Mouse (Mus musculus): ENCODE measurements around the gene Epb41l4b. TPM values are rescaled to one million over a fixed set of nuclear protein-coding genes. Genes with fewer than 3 reads are reported as not detected.

Gene Epb41l4b
- polyA plus RNA-seq, 1 experiment, result not detected

DNA sequence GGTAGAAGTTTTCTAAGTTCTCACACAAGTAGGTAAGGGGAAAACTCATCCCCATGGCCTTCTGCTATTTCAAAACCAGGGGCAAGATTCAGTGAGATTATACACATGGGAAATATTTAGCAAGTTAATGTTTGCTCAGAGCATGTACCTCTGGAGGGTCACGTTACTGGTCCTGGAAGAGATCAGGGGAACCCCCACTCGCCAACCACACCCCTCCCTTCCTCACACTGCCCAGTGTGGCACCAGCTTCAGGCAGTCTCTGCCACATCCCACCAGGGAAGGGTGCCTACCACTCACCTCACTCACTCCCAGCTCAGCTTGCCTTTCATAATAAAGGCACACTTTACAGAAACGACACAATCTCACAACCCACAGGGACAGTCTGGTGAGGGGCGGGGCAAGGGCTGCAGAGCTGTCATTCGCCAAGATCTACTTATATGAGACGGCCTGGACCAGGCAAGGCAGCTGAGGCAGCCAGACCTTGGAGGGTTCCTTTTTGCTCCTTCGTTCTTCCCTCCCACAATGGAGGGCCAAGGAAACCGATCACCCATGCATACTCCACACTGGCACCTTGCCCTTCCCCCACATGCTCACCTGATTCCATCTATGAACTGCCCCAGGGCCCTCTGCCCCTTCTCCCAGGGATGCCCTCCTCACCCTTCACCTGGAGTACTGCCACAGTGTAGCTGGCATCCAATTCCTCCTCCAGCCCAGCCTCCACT lies 5.7 kb downstream of the Epb41l4b start:
- Histone ChIP-seq H3K27ac (ENCODE audit: insufficient read depth, low read depth, low read length) (no peak overlapping the region), H3K4me1 (ENCODE audit: control insufficient read depth, insufficient read depth, low read length) (no peaks in the 10 kb centered on the region), H3K4me3 (ENCODE audit: insufficient read depth, low read length) (no peak overlapping the region)
- TF ChIP-seq CTCF (IDR thresholded peaks at IDR 0.05; ENCODE audit: low read depth, low read length) (no peak), POLR2A (IDR thresholded peaks at IDR 0.05; ENCODE audit: borderline replicate concordance, low read depth, low read length) (no peak)

- no peak overlapping the region for H3K4me3 ChIP-seq (ENCODE audit: insufficient read depth, low read length)
- TF ChIP-seq POLR2A (IDR thresholded peaks at IDR 0.05; ENCODE audit: borderline replicate concordance, low read depth, low read length) (no peak), CTCF (IDR thresholded peaks at IDR 0.05; ENCODE audit: low read depth, low read length) (no peak)
- no peak overlapping the region for H3K27ac ChIP-seq (ENCODE audit: insufficient read depth, low read depth, low read length)
- no peaks in the 10 kb centered on the region for H3K4me1 ChIP-seq (ENCODE audit: control insufficient read depth, insufficient read depth, low read length)
Observed at GRCm38 (mm10) chr4:57135431-57135830, 7.8 kb downstream of the Epb41l4b start.

- Histone ChIP-seq H3K4me1 (ENCODE audit: control insufficient read depth, insufficient read depth, low read length) (no peaks in the 10 kb centered on the region), H3K27ac (ENCODE audit: insufficient read depth, low read depth, low read length) (no peak overlapping the region), H3K4me3 (ENCODE audit: insufficient read depth, low read length) (no peak overlapping the region)
- no peak for TF ChIP-seq POLR2A (IDR thresholded peaks at IDR 0.05; ENCODE audit: borderline replicate concordance, low read depth, low read length)
- TF ChIP-seq CTCF (IDR thresholded peaks at IDR 0.05; ENCODE audit: low read depth, low read length), result no peak
Observed at GRCm38 (mm10) chr4:57134554-57134953, 8.7 kb downstream of the Epb41l4b start.

- Histone ChIP-seq H3K4me3 (ENCODE audit: insufficient read depth, low read length) (no peak overlapping the region), H3K27ac (ENCODE audit: insufficient read depth, low read depth, low read length) (no peak overlapping the region), H3K4me1 (ENCODE audit: control insufficient read depth, insufficient read depth, low read length) (no peaks in the 10 kb centered on the region)
- TF ChIP-seq CTCF (IDR thresholded peaks at IDR 0.05; ENCODE audit: low read depth, low read length) (no peak), POLR2A (IDR thresholded peaks at IDR 0.05; ENCODE audit: borderline replicate concordance, low read depth, low read length) (no peak)
Observed at GRCm38 (mm10) chr4:57131839-57132238, 11.4 kb downstream of the Epb41l4b start.

GRCm38 (mm10) chr4:57129718-57130515 lies 13.3 kb downstream of the Epb41l4b start:
- H3K4me3 ChIP-seq (ENCODE audit: insufficient read depth, low read length), result no peak overlapping the region
- H3K27ac ChIP-seq (ENCODE audit: insufficient read depth, low read depth, low read length), result no peak overlapping the region
- no peak for TF ChIP-seq CTCF (IDR thresholded peaks at IDR 0.05; ENCODE audit: low read depth, low read length)
- no peak for TF ChIP-seq POLR2A (IDR thresholded peaks at IDR 0.05; ENCODE audit: borderline replicate concordance, low read depth, low read length)
- H3K4me1 ChIP-seq (ENCODE audit: control insufficient read depth, insufficient read depth, low read length), result no peaks in the 10 kb centered on the region

GRCm38 (mm10) chr4:57123003-57123402 lies 20.2 kb downstream of the Epb41l4b start:
- Histone ChIP-seq H3K4me3 (ENCODE audit: insufficient read depth, low read length) (no peak overlapping the region), H3K4me1 (ENCODE audit: control insufficient read depth, insufficient read depth, low read length) (no peaks in the 10 kb centered on the region), H3K27ac (ENCODE audit: insufficient read depth, low read depth, low read length) (no peak overlapping the region)
- no peak for TF ChIP-seq CTCF (IDR thresholded peaks at IDR 0.05; ENCODE audit: low read depth, low read length)
- TF ChIP-seq POLR2A (IDR thresholded peaks at IDR 0.05; ENCODE audit: borderline replicate concordance, low read depth, low read length), result no peak

DNA sequence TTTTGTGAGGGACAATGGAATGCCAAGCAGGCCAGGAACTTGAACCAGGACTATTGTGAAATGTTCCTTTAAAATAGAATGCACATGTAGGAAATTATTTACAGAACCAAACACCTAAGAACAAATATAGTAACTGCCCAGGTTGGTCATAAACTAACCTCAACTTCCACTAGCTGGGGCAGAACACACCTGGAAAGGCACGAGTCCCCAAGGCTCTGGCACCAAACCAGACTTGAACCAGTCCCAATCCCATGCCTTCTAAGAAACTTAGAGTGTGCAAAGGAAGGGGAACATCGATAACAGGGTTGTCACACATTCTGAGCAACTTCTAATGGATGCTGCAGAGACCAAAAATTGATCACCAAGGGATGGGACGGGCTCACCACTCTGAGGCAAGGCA lies 21.1 kb downstream of the Epb41l4b start:
- no peak overlapping the region for H3K27ac ChIP-seq (ENCODE audit: insufficient read depth, low read depth, low read length)
- no peaks in the 10 kb centered on the region for H3K4me1 ChIP-seq (ENCODE audit: control insufficient read depth, insufficient read depth, low read length)
- H3K4me3 ChIP-seq (ENCODE audit: insufficient read depth, low read length), result no peak overlapping the region
- TF ChIP-seq POLR2A (IDR thresholded peaks at IDR 0.05; ENCODE audit: borderline replicate concordance, low read depth, low read length) (no peak), CTCF (IDR thresholded peaks at IDR 0.05; ENCODE audit: low read depth, low read length) (no peak)

GRCm38 (mm10) chr4:57120563-57120962 lies 22.7 kb downstream of the Epb41l4b start:
- H3K4me1 ChIP-seq (ENCODE audit: control insufficient read depth, insufficient read depth, low read length), result no peaks in the 10 kb centered on the region
- no peak overlapping the region for H3K4me3 ChIP-seq (ENCODE audit: insufficient read depth, low read length)
- H3K27ac ChIP-seq (ENCODE audit: insufficient read depth, low read depth, low read length), result no peak overlapping the region
- no peak for TF ChIP-seq POLR2A (IDR thresholded peaks at IDR 0.05; ENCODE audit: borderline replicate concordance, low read depth, low read length)
- no peak for TF ChIP-seq CTCF (IDR thresholded peaks at IDR 0.05; ENCODE audit: low read depth, low read length)

GRCm38 (mm10) chr4:57119976-57120375 lies 23.3 kb downstream of the Epb41l4b start:
- no peaks in the 10 kb centered on the region for H3K4me1 ChIP-seq (ENCODE audit: control insufficient read depth, insufficient read depth, low read length)
- H3K4me3 ChIP-seq (ENCODE audit: insufficient read depth, low read length), result no peak overlapping the region
- no peak for TF ChIP-seq CTCF (IDR thresholded peaks at IDR 0.05; ENCODE audit: low read depth, low read length)
- TF ChIP-seq POLR2A (IDR thresholded peaks at IDR 0.05; ENCODE audit: borderline replicate concordance, low read depth, low read length), result no peak
- no peak overlapping the region for H3K27ac ChIP-seq (ENCODE audit: insufficient read depth, low read depth, low read length)

DNA sequence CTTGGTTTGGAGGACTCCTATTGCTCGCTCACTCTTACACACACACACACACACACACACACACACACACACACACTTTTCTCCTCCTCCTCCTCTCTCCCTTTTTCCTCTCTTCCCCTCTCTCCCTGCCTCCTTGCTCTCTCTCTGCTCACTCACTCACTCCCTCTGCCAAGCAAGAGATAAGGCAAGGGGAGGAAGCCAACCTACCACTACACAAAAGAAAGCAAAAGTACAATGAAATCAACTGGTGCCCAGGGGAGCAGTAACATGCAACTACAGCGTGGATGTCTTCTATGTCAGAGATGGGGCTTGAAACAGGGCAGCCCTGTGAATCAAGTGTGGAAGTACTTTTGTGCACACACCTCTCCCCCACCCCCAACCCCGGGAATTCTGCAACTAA lies 24.4 kb downstream of the Epb41l4b start:
- Histone ChIP-seq H3K4me3 (ENCODE audit: insufficient read depth, low read length) (no peak overlapping the region), H3K4me1 (ENCODE audit: control insufficient read depth, insufficient read depth, low read length) (no peaks in the 10 kb centered on the region), H3K27ac (ENCODE audit: insufficient read depth, low read depth, low read length) (no peak overlapping the region)
- TF ChIP-seq CTCF (IDR thresholded peaks at IDR 0.05; ENCODE audit: low read depth, low read length) (no peak), POLR2A (IDR thresholded peaks at IDR 0.05; ENCODE audit: borderline replicate concordance, low read depth, low read length) (no peak)

All from bone marrow macrophage, adult 2 months (primary cell).